Mouse (Mus musculus) hindbrain, embryonic 16.5 days (tissue): ENCODE data around the gene Sdad1. TPM values are rescaled to one million over a fixed set of nuclear protein-coding genes. Genes with fewer than 3 reads are reported as not detected.

ENCODE experiments used
- polyA plus RNA-seq: library from polyadenylated mRNA; unstranded; fragments of >200 nt; fragmentation: Nextera tagmentation; extraction: Ambion mirVana; gene quantifications from 2 replicates; pipeline ENCODE4 v1.2.1, GENCODE M21; 2015

Gene Sdad1
- polyA plus RNA-seq, 1 experiment from 2014 or later, result 27.0 TPM

Other genes starting within 250 kb of the Sdad1 start
- 333 and 334 TPM in 2 replicates for gene G3bp2, start 226.8 kb downstream of the Sdad1 start, polyA plus RNA-seq
- 35.7 and 40.1 TPM in 2 replicates for gene Uso1, start 172.5 kb downstream of the Sdad1 start, polyA plus RNA-seq
- not detected in 2 replicates for gene U90926, start 95.1 kb downstream of the Sdad1 start, polyA plus RNA-seq
- gene Ppef2, start 54.2 kb downstream of the Sdad1 start, polyA plus RNA-seq, result 0.62 and 0.68 TPM in 2 replicates
- gene Naaa, start 32.3 kb downstream of the Sdad1 start, polyA plus RNA-seq, result 23.8 and 28.5 TPM in 2 replicates
- not detected in 2 replicates for gene Cxcl9, start 17.6 kb upstream of the Sdad1 start, polyA plus RNA-seq
- gene Art3, start 21.3 kb upstream of the Sdad1 start, polyA plus RNA-seq, result 6.4 and 6.7 TPM in 2 replicates
- 0.22 and 0.43 TPM in 2 replicates for gene Cxcl10, start 38.4 kb upstream of the Sdad1 start, polyA plus RNA-seq
- 56.4 and 58.3 TPM in 2 replicates for gene Nup54, start 124.7 kb upstream of the Sdad1 start, polyA plus RNA-seq
- gene Scarb2, start 196.4 kb upstream of the Sdad1 start, polyA plus RNA-seq, result 23.1 and 23.5 TPM in 2 replicates
- 2.2 and 2.3 TPM in 2 replicates for gene Fam47e, start 244.6 kb upstream of the Sdad1 start, polyA plus RNA-seq